18 mouse cellular contexts compared by ENCODE assay signal in the genomic region with DNA sequence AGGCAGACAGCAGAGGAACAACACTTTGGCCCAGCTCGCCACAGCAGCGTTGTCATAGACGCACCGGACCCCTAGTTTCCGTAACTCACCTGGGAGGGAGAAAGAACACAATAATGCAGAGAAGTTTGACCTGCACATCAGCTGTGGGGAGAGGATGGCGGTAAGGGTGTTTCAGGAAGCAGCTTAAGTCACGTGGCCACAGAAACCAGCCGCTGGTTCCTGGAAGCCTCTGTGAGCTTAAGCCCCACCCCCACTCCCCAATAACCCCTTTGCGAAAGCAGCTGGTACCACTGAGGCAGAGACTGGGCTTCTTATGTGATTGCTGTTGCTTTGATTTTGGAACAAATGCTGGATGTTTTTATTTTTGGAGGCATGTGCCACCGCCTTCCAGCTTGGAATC. TPM values are rescaled to one million over a fixed set of nuclear protein-coding genes. Genes with fewer than 3 reads are reported as not detected.
A peak's percentile ranks its signal among the peaks of the same experiment; 100 is the strongest.
DNase-seq lines count a peak whose midpoint lies in the region; ATAC-seq and TF ChIP-seq lines count a peak whose summit lies in the region.
"Had no signal": no experiment of that assay in that cellular context is flagged by ENCODE, and none has a peak within 500 bp of the region (broad histone marks: within the 10 kb centered on the region; RNA-seq: fewer than 3 reads in every experiment).

No protein-coding gene starts in this region.

- TF ChIP-seq EP300 in liver, postnatal 0 days (IDR thresholded peaks at IDR 0.05; ENCODE audit: low read depth): no peak

- no peak overlapping the region for H3K9ac ChIP-seq in liver, postnatal 0 days (replicated peaks)
- H3K9ac ChIP-seq in hindbrain, postnatal 0 days (replicated peaks; ENCODE audit: low read length): no peak overlapping the region
- H3K9ac ChIP-seq: forebrain, embryonic 15.5 days; intestine, embryonic 15.5 days; kidney, embryonic 15.5 days had no signal

- DNase-seq in heart, adult 11 months: peak; percentile 56
- DNase-seq in heart, postnatal 14 days: no peak
- DNase-seq in liver: peak; percentile 26
- DNase-seq in liver, postnatal 0 days: no peak
- peak; percentile 28 for DNase-seq in WW6 (ENCODE audit: low read depth, low spot score)
- no peak for DNase-seq in hindbrain, postnatal 0 days (ENCODE audit: low spot score)
- no peak for DNase-seq in layer of hippocampus, adult 2 months (ENCODE audit: low spot score in 2 of 2)
- DNase-seq: adrenal gland, postnatal 36 days; cerebellum, postnatal 10 days; gastrocnemius, adult 2 months; lung, postnatal 10 days had no signal

- H3K4me1 ChIP-seq in liver, postnatal 0 days (ENCODE audit: insufficient read depth): peaks cover 4% of the 10 kb centered on the region; the same call in 1 of the 2 replicates
- H3K4me1 ChIP-seq in hindbrain, postnatal 0 days (ENCODE audit: insufficient read depth, low read length): no peaks in the 10 kb centered on the region
- H3K4me1 ChIP-seq: forebrain, embryonic 15.5 days; hindbrain, embryonic 10.5 days; intestine, embryonic 15.5 days; kidney, embryonic 15.5 days; midbrain, embryonic 10.5 days had no signal

- 59% methylated on average over 10 of the region's 10 CpGs for WGBS in liver, postnatal 0 days (ENCODE audit: insufficient replicate concordance)
- 76% methylated on average over 10 of the region's 10 CpGs for WGBS in hindbrain, postnatal 0 days

- H3K4me2 ChIP-seq in liver, postnatal 0 days (ENCODE audit: low read depth, low read length): no peak overlapping the region
- no peak overlapping the region for H3K4me2 ChIP-seq in hindbrain, postnatal 0 days (ENCODE audit: low read depth, low read length)
- H3K4me2 ChIP-seq: forebrain, embryonic 15.5 days; intestine, embryonic 15.5 days; kidney, embryonic 15.5 days had no signal

- H3K27me3 ChIP-seq in liver, postnatal 0 days (ENCODE audit: insufficient read depth, low read length): no peaks in the 10 kb centered on the region
- no peaks in the 10 kb centered on the region for H3K27me3 ChIP-seq in hindbrain, postnatal 0 days (ENCODE audit: insufficient read depth, low read length)
- H3K27me3 ChIP-seq: forebrain, embryonic 15.5 days; intestine, embryonic 15.5 days; kidney, embryonic 15.5 days had no signal

- H3K27ac ChIP-seq in liver, postnatal 0 days (ENCODE audit: low read depth): no peak overlapping the region
- H3K27ac ChIP-seq in hindbrain, postnatal 0 days: no peak overlapping the region
- H3K27ac ChIP-seq in layer of hippocampus, adult 2 months: no peak overlapping the region
- H3K27ac ChIP-seq: forebrain, embryonic 15.5 days; gastrocnemius, adult 2 months; hindbrain, embryonic 10.5 days; intestine, embryonic 15.5 days; kidney, embryonic 15.5 days; midbrain, embryonic 10.5 days had no signal

- H3K36me3 ChIP-seq in liver, postnatal 0 days (replicated peaks; ENCODE audit: insufficient read depth, low read length): no peaks in the 10 kb centered on the region
- H3K36me3 ChIP-seq in hindbrain, postnatal 0 days (ENCODE audit: insufficient read depth, low read length): no peaks in the 10 kb centered on the region
- H3K36me3 ChIP-seq: forebrain, embryonic 15.5 days; hindbrain, embryonic 10.5 days; intestine, embryonic 15.5 days; kidney, embryonic 15.5 days; midbrain, embryonic 10.5 days had no signal

- TF ChIP-seq CTCF in liver, postnatal 0 days (IDR thresholded peaks at IDR 0.05; ENCODE audit: low read depth): no peak
- no peak for TF ChIP-seq CTCF in hindbrain, postnatal 0 days (IDR thresholded peaks at IDR 0.05; ENCODE audit: low read depth)
- no peak for TF ChIP-seq CTCF in layer of hippocampus, adult 2 months (conservative IDR thresholded peaks at IDR 0.05)

- no peak overlapping the region for H3K4me3 ChIP-seq in liver, postnatal 0 days (ENCODE audit: low read depth, low read length)
- H3K4me3 ChIP-seq in hindbrain, postnatal 0 days (ENCODE audit: low read length): no peak overlapping the region
- no peak overlapping the region for H3K4me3 ChIP-seq in layer of hippocampus, adult 2 months
- H3K4me3 ChIP-seq: forebrain, embryonic 15.5 days; gastrocnemius, adult 2 months; hindbrain, embryonic 10.5 days; intestine, embryonic 15.5 days; kidney, embryonic 15.5 days; midbrain, embryonic 10.5 days had no signal

- no peak for ATAC-seq in liver, postnatal 0 days
- ATAC-seq in megakaryocyte, adult 5-6 weeks (ENCODE audit: poor library complexity, severe bottlenecking): peak; percentile 60
- no peak for ATAC-seq in hindbrain, postnatal 0 days
- ATAC-seq: activated CD4-positive, CD25-positive, alpha-beta regulatory T cell, adult 4 months; forebrain, embryonic 15.5 days; intestine, embryonic 15.5 days had no signal

- intact Hi-C loops in heart, postnatal 14 days (cut with DNase I): no loop called here

- H3K9me3 ChIP-seq in liver, postnatal 0 days (ENCODE audit: low read length): peaks cover 2% of the 10 kb centered on the region; the same call in 1 of the 2 replicates
- no peaks in the 10 kb centered on the region for H3K9me3 ChIP-seq in hindbrain, postnatal 0 days (ENCODE audit: low read length)
- H3K9me3 ChIP-seq: forebrain, embryonic 15.5 days; hindbrain, embryonic 10.5 days; intestine, embryonic 15.5 days; kidney, embryonic 15.5 days; midbrain, embryonic 10.5 days had no signal

RNA-seq across cellular contexts. Expression of gene Noxred1, which starts 13.6 kb away (rescaled TPM):
- total RNA-seq in heart, postnatal 14 days (2021): under 1 TPM; 0.33 to 0.66 TPM
- 0.19 and 0.45 TPM in 2 replicates for polyA plus RNA-seq in liver, postnatal 0 days (2015; fragmentation: Nextera tagmentation; extraction: Ambion mirVana)
- total RNA-seq in megakaryocyte, adult 5-6 weeks (2015): 0.87 and 1.9 TPM in 2 replicates
- 0.45 and 0.81 TPM in 2 replicates for total RNA-seq in megakaryocyte, adult 5-6 weeks (2017)
- total RNA-seq in hindbrain, postnatal 0 days (2014; rRNA removed): 0.84 TPM in 1 of 2 replicates, not detected in the other
- 0.48 TPM in 2 replicates for polyA plus RNA-seq in hindbrain, postnatal 0 days (2015; fragmentation: Nextera tagmentation; extraction: Ambion mirVana)
- total RNA-seq in layer of hippocampus, adult 2 months (2021): 1 to 10 TPM; 1.7 to 2.0 TPM

RNA-seq across cellular contexts. Expression of gene Tmed8, which starts 24.7 kb away (rescaled TPM):
- total RNA-seq in heart, postnatal 14 days (2021): 1 to 10 TPM; 5.4 to 6.0 TPM
- 0.36 and 0.42 TPM in 2 replicates for polyA plus RNA-seq in liver, postnatal 0 days (2015; fragmentation: Nextera tagmentation; extraction: Ambion mirVana)
- total RNA-seq in megakaryocyte, adult 5-6 weeks (2015): 7.1 and 7.9 TPM in 2 replicates
- 8.7 and 10.8 TPM in 2 replicates for total RNA-seq in megakaryocyte, adult 5-6 weeks (2017)
- 13.7 and 14.0 TPM in 2 replicates for total RNA-seq in hindbrain, postnatal 0 days (2014; rRNA removed)
- 3.4 and 3.9 TPM in 2 replicates for polyA plus RNA-seq in hindbrain, postnatal 0 days (2015; fragmentation: Nextera tagmentation; extraction: Ambion mirVana)
- 10 to 100 TPM; 25.6 to 26.4 TPM for total RNA-seq in layer of hippocampus, adult 2 months (2021)

RNA-seq across cellular contexts. Expression of gene Samd15, which starts 25.4 kb away (rescaled TPM):
- under 1 TPM; 0.32 to 0.57 TPM for total RNA-seq in heart, postnatal 14 days (2021)
- 2.3 and 2.8 TPM in 2 replicates for polyA plus RNA-seq in liver, postnatal 0 days (2015; fragmentation: Nextera tagmentation; extraction: Ambion mirVana)
- total RNA-seq in megakaryocyte, adult 5-6 weeks (2015): 0.18 and 0.22 TPM in 2 replicates
- 0.11 and 1.2 TPM in 2 replicates for total RNA-seq in megakaryocyte, adult 5-6 weeks (2017)
- 0.10 and 0.83 TPM in 2 replicates for total RNA-seq in hindbrain, postnatal 0 days (2014; rRNA removed)
- polyA plus RNA-seq in hindbrain, postnatal 0 days (2015; fragmentation: Nextera tagmentation; extraction: Ambion mirVana): 2.3 TPM in 2 replicates
- 1 to 10 TPM; 3.5 to 4.8 TPM for total RNA-seq in layer of hippocampus, adult 2 months (2021)
- total RNA-seq: gastrocnemius, adult 2 months had no signal

RNA-seq across cellular contexts. Expression of gene Vipas39, which starts 41.1 kb away (rescaled TPM):
- 10 to 100 TPM; 28.9 to 29.8 TPM for total RNA-seq in heart, postnatal 14 days (2021)
- polyA plus RNA-seq in liver, postnatal 0 days (2015; fragmentation: Nextera tagmentation; extraction: Ambion mirVana): 8.2 and 8.9 TPM in 2 replicates
- total RNA-seq in megakaryocyte, adult 5-6 weeks (2015): 29.3 and 38.2 TPM in 2 replicates
- total RNA-seq in megakaryocyte, adult 5-6 weeks (2017): 26.4 and 30.9 TPM in 2 replicates
- total RNA-seq in hindbrain, postnatal 0 days (2014; rRNA removed): 51.6 and 61.3 TPM in 2 replicates
- polyA plus RNA-seq in hindbrain, postnatal 0 days (2015; fragmentation: Nextera tagmentation; extraction: Ambion mirVana): 49.8 and 50.5 TPM in 2 replicates
- total RNA-seq in layer of hippocampus, adult 2 months (2021): 10 to 100 TPM; 58.2 to 64.0 TPM

RNA-seq across cellular contexts. Expression of gene Ahsa1, which starts 41.3 kb away (rescaled TPM):
- 100 to 1,000 TPM; 103 to 107 TPM for total RNA-seq in heart, postnatal 14 days (2021)
- 89.4 and 91.5 TPM in 2 replicates for polyA plus RNA-seq in liver, postnatal 0 days (2015; fragmentation: Nextera tagmentation; extraction: Ambion mirVana)
- total RNA-seq in megakaryocyte, adult 5-6 weeks (2015): 45.5 and 61.6 TPM in 2 replicates
- 166 and 169 TPM in 2 replicates for total RNA-seq in megakaryocyte, adult 5-6 weeks (2017)
- 75.0 and 102 TPM in 2 replicates for total RNA-seq in hindbrain, postnatal 0 days (2014; rRNA removed)
- 177 and 178 TPM in 2 replicates for polyA plus RNA-seq in hindbrain, postnatal 0 days (2015; fragmentation: Nextera tagmentation; extraction: Ambion mirVana)
- total RNA-seq in layer of hippocampus, adult 2 months (2021): 100 to 1,000 TPM; 174 to 176 TPM

Comparison
In these comparisons a context has a peak if more than half of its experiments do, and no peak if none do; other contexts are left out.
1. DNase-seq: peak in heart, adult 11 months (single experiment), liver (single experiment) and WW6 (single experiment); none in heart, postnatal 14 days (0 of 2), liver, postnatal 0 days (single experiment), hindbrain, postnatal 0 days (single experiment) and layer of hippocampus, adult 2 months (0 of 2).